Mouse (Mus musculus) ovary, postnatal 14 days (tissue): ENCODE data around the gene Ctsm.
"Not testable (repeated sequence)": the region's sequence is repeated elsewhere in the genome, so short reads cannot be mapped to it uniquely, and the experiment has no call there.

Experiments used
- DNase-seq: peaks from one replicate; pipeline ENCODE4 v3.0.0; 2022; ENCODE audit warnings: low spot score

Gene Ctsm

GRCm38 (mm10) chr13:61541631-61542030 lies at the start of gene Ctsm:
Gene Ctsm, minus strand, starts transcription at chr13:61541839.
- no peak for DNase-seq

GRCm38 (mm10) chr13:61570027-61570426 lies 28.4 kb upstream of the Ctsm start, which contains the start of gene Cts3:
Gene Cts3, minus strand, starts transcription at chr13:61570127.
- no peak for DNase-seq

- not testable (repeated sequence) for DNase-seq
Measured at GRCm38 (mm10) chr13:61568074-61568473, 26.4 kb upstream of the Ctsm start, which contains the start of gene Gm49352. Gene Gm49352, minus strand, starts transcription at chr13:61568174.
